Mouse (Mus musculus) sigmoid colon, adult 10 weeks (tissue): ENCODE data around the gene Ctsa. TPM values are rescaled to one million over a fixed set of nuclear protein-coding genes. Genes with fewer than 3 reads are reported as not detected.

ENCODE experiments used
- polyA plus RNA-seq: library from polyadenylated mRNA; stranded (reverse); fragments of 350-450 nt; fragmentation: Illumina TruSeq; extraction: RNeasy Lipid Tissue Mini Kit (QIAGEN cat#74804); gene quantifications from one replicate; pipeline ENCODE4 v1.2.3, GENCODE M21; 2014; ENCODE audit warnings: low read depth, low replicate concordance

Gene Ctsa
- 43.1 TPM for polyA plus RNA-seq

GRCm38 (mm10) chr2:164832748-164833301, at the start of gene Ctsa:
Ctsa (plus strand) TSS chr2:164832873.

GRCm38 (mm10) chr2:164785481-164786387, 46.9 kb upstream of the Ctsa start, which contains the start of gene Snx21:
Snx21 (plus strand) TSS chr2:164785823.

GRCm38 (mm10) chr2:164804533-164805331, 27.9 kb upstream of the Ctsa start, which contains the start of the genes Acot8 and Zswim3:
Acot8 (minus strand) TSS chr2:164804882.
Zswim3 (plus strand) TSS chr2:164805098.

GRCm38 (mm10) chr2:164822636-164823165, 10.0 kb upstream of the Ctsa start, which contains the start of gene Zswim1:
Zswim1 (plus strand) TSS chr2:164822686.

GRCm38 (mm10) chr2:164828437-164828836, 4.2 kb upstream of the Ctsa start, which contains the start of gene Spata25:
Spata25 (minus strand) TSS chr2:164828537.

GRCm38 (mm10) chr2:164833314-164833959, 764 bp downstream of the Ctsa start, which contains the start of gene Neurl2:
Neurl2 (minus strand) TSS chr2:164833456.

GRCm38 (mm10) chr2:164857101-164857821, 24.6 kb downstream of the Ctsa start, which contains the start of gene Pltp:
Pltp (minus strand) TSS chr2:164857711.

GRCm38 (mm10) chr2:164879228-164879567, 46.5 kb downstream of the Ctsa start, which contains the start of gene Pcif1:
Pcif1 (plus strand) TSS chr2:164879304.

Other genes with a start within 250 kb of the Ctsa start
- gene Wfdc6a, start 247.4 kb upstream of the Ctsa start, polyA plus RNA-seq: not detected
- not detected for gene Eppin, start 239.3 kb upstream of the Ctsa start, polyA plus RNA-seq
- gene Wfdc6b, start 219.4 kb upstream of the Ctsa start, polyA plus RNA-seq: not detected
- gene Wfdc8, start 219.2 kb upstream of the Ctsa start, polyA plus RNA-seq: 0.50 TPM
- not detected for gene Wfdc16, start 194.1 kb upstream of the Ctsa start, polyA plus RNA-seq
- not detected for gene Wfdc10, start 176.8 kb upstream of the Ctsa start, polyA plus RNA-seq
- gene Wfdc9, start 176.3 kb upstream of the Ctsa start, polyA plus RNA-seq: not detected
- gene Wfdc11, start 158.8 kb upstream of the Ctsa start, polyA plus RNA-seq: not detected
- gene Wfdc13, start 147.8 kb upstream of the Ctsa start, polyA plus RNA-seq: 0.57 TPM
- not detected for gene Spint4, start 134.4 kb upstream of the Ctsa start, polyA plus RNA-seq
- gene Spint5, start 117.6 kb upstream of the Ctsa start, polyA plus RNA-seq: not detected
- gene Wfdc3, start 86.9 kb upstream of the Ctsa start, polyA plus RNA-seq: 0.82 TPM
- 3.6 TPM for gene Dnttip1, start 86.9 kb upstream of the Ctsa start, polyA plus RNA-seq
- gene Ube2c, start 63.0 kb upstream of the Ctsa start, polyA plus RNA-seq: 7.9 TPM
- not detected for gene Tnnc2, start 52.9 kb upstream of the Ctsa start, polyA plus RNA-seq
- gene Snx21, start 47.0 kb upstream of the Ctsa start, polyA plus RNA-seq: 3.5 TPM
- 4.1 TPM for gene Acot8, start 28.0 kb upstream of the Ctsa start, polyA plus RNA-seq
- gene Zswim3, start 27.8 kb upstream of the Ctsa start, polyA plus RNA-seq: 2.7 TPM
- 1.4 TPM for gene Zswim1, start 10.2 kb upstream of the Ctsa start, polyA plus RNA-seq
- not detected for gene Spata25, start 4.3 kb upstream of the Ctsa start, polyA plus RNA-seq
- gene Neurl2, start 583 bp downstream of the Ctsa start, polyA plus RNA-seq: not detected
- gene Pltp, start 24.8 kb downstream of the Ctsa start, polyA plus RNA-seq: 1.9 TPM
- gene Pcif1, start 46.4 kb downstream of the Ctsa start, polyA plus RNA-seq: 3.1 TPM
- gene Zfp335, start 78.9 kb downstream of the Ctsa start, polyA plus RNA-seq: 0.19 TPM
- gene Mmp9, start 107.9 kb downstream of the Ctsa start, polyA plus RNA-seq: 1.8 TPM
- 0.38 TPM for gene Slc12a5, start 127.9 kb downstream of the Ctsa start, polyA plus RNA-seq
- 13.0 TPM for gene Ncoa5, start 202.0 kb downstream of the Ctsa start, polyA plus RNA-seq
- 0.88 TPM for gene Cd40, start 222.8 kb downstream of the Ctsa start, polyA plus RNA-seq